Mouse (Mus musculus) urinary bladder, postnatal 14 days (tissue): ENCODE measurements around the gene Arfgef3.
"Not testable (repeated sequence)": the region's sequence is repeated elsewhere in the genome, so short reads cannot be mapped to it uniquely, and the experiment has no call there.

Experiments used
- DNase-seq: peaks from one replicate; pipeline ENCODE4 v3.0.0; 2021; ENCODE audit warnings: low spot score

The Arfgef3 gene

GRCm38 (mm10) chr10:18680661-18681384 lies 62.9 kb downstream of the Arfgef3 start:
- DNase-seq = no peak

DNA sequence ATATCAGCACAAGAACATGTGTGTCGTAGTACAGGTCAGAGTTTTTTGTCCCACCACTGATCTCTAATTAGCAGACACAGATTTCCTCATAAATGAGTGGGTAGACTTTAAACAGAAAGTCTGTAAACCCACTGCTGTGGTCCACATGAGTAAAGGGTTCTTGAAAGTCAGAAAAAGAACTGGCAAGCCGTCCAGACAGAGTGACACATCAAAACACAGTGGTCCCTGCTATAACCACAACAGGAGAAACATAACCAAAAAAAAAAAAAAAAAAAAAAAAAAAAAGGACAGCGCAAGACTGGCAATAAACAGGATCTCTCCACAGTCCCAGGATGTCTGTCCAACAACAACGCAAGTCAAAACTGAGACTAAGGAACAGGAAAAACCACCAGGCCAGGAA lies 64.9 kb downstream of the Arfgef3 start:
- DNase-seq = no peak

DNA sequence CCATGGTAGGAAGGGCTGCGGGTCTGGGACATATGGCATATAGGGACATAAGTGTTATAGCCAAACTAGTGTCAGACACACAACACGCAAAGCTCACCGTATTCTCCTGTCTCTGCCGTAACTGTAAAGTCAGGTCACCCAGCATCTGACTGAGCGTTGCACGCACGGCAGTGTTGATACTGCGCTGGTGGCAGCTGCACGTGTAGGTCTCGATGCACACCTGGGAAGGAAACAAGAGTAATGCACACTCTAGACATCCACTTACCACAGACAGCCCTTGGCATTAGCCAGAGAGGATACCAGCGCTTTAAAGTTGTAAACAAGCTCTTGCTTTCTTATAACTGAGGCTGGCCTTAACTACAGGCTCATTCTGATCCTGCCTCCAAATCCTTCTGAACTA lies 79.0 kb downstream of the Arfgef3 start:
- DNase-seq = no peak

GRCm38 (mm10) chr10:18664016-18664415 lies 79.7 kb downstream of the Arfgef3 start:
- no peak for DNase-seq

DNA sequence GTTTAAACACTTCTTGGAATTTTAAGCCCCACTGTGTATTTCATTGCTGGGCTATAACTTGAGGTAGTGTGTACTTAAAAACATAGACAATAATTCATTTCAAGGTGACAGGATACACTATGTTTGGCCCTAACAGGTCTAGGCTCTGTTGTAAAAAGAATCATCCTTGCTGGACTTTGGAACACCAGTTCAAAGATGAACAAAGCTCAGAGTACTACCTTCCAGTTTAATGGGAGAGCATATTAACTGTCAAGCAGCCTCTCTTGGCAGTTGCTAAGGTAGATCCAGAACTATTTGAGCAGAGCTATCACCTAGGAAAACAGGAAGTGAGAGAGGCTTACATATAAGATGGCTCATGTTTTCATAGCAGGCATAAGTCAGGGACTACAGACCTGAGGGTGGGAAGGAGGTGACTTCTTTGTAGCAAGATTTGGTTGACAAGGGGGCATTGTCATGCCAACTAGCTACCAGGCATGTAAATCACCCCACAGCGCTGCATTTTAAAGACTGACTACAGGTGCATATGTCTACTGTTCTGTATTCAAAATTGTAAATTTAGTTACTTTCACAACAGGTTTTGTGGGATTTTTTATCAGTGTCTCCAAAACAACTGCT lies 82.0 kb downstream of the Arfgef3 start:
- no peak for DNase-seq

GRCm38 (mm10) chr10:18660998-18661397 lies 82.8 kb downstream of the Arfgef3 start:
- DNase-seq = no peak

- DNase-seq = no peak
Observed at GRCm38 (mm10) chr10:18657588-18657987, 86.2 kb downstream of the Arfgef3 start.

- DNase-seq = no peak
Observed at GRCm38 (mm10) chr10:18647069-18647468, 96.7 kb downstream of the Arfgef3 start.

- no peak for DNase-seq
Observed at GRCm38 (mm10) chr10:18646035-18646434, 97.7 kb downstream of the Arfgef3 start.

DNA sequence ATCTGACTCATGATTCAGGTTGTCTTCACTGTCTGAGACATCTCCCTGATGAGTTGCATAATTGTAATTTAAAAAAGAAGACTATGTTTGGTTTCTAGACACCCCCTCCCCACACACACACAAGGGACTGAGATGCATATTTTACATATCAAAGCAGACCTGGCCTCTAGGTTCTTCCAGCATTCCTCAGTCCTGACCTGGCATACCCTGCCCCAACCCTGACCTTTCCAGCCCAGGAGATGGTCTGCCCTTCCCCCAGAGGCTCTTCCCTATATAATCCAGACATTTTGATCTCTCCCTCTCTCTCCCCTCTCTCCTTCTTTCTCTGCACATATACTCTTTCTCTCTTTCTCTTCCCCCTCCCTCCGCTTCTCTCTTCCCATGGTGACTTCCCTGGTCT lies 99.4 kb downstream of the Arfgef3 start:
- DNase-seq = no peak

DNA sequence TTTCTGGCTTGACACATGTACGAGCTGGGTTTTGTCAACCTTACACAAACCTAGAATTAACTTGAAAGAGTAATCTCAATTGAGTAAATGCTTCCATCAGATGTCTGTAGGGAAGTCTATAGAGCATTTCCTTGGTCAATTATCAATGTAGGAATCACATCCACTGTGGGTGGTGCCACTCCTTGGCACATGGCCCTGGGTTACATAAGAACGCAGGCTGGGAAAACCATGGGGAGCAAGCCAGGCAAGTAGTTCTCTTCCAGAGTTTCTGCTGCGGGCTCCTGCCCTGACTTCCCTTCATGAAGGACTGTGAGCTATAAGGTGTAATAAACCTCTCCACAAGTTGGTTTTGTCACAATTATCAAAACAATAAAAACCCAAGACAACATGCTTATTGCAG lies 100.2 kb downstream of the Arfgef3 start:
- DNase-seq = no peak

DNA sequence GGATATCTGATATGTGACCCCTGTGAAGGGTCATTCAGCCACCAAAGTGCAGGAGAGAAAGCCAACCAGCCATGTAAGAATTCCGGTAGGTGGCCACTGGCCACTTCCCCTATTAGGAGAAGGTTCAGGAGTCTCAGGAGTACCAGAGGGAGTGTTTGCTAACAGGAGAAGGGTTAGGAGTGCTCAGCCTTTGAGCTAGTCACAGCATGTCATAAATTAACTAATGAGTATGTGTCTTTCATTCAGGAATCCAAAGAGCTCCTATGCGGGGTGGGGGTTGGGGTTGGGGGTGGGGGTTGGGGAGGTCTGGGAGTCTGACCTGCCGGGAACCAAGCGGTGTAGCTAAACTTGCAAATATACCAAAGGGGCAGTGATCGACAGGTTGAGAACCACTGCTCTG lies 100.9 kb downstream of the Arfgef3 start:
- DNase-seq = no peak

- DNase-seq = no peak
Observed at GRCm38 (mm10) chr10:18640596-18640995, 103.2 kb downstream of the Arfgef3 start.

DNA sequence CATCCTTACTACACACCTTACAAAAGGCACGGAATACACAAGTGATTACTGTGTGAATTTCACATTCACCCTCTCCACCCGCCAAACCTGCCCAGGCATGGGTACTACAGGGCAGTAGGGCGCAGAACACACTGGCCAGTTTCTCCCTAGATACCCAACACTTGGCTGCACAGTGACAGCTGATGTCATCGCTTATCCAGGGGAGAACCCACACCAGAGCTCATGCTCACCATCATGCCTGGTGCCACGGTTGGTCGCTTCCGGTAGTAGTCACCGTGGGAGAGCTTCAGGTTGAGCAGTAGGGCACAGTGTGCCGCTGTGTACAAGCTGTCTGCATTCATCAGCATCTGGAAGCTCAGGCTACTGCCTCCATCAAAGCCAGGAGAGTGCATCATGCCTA lies 108.3 kb downstream of the Arfgef3 start:
- no peak for DNase-seq

DNA sequence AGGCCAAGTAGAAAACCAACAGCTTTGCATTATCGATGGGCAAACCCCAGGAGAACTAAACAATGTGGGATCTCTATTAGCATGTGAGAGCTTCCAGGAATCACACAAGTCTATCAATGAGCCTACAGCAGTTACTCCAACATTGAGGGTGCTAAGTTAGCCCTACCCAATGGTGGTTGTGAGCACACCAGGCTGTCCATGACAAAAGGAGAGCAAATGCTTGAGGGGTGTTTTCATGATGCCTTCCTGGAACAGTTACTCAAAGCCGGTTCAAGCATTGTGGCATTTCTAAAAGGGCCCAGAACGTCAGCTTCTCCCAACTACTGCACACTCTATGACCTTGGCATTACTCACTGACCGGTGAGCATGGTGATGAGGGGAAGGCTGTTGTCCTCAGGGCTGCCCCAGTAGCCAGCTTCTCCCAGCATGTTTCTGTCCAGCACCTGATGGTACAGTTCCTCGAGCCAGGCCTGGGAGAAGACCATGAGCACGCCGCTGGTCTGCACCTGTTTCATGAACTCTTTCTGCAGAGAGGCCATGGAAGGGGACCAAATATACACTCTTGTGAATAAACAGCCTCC lies 109.3 kb downstream of the Arfgef3 start:
- no peak for DNase-seq

DNA sequence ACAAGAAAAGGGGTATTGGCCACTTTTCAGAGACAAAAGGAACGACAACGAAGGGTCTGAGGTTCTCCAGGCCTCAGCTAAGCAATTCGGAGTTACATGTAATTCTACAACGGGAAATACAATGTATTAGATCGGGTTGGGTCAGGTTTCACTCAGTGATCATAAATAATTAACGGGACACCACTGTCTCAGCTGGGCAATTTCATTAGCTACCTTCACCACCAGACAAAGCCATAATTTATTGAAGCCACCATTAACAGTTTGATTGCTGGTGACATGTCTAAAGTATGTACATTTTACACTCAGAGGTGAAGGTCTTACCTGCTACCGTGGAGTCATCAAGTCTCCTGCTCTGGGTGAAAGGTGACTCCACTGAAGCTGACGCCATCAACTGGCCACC lies 113.3 kb downstream of the Arfgef3 start:
- DNase-seq = no peak

- no peak for DNase-seq
Observed at GRCm38 (mm10) chr10:18627530-18627929, 116.2 kb downstream of the Arfgef3 start.

- no peak for DNase-seq
Observed at GRCm38 (mm10) chr10:18612796-18613195, 131.0 kb downstream of the Arfgef3 start.

DNA sequence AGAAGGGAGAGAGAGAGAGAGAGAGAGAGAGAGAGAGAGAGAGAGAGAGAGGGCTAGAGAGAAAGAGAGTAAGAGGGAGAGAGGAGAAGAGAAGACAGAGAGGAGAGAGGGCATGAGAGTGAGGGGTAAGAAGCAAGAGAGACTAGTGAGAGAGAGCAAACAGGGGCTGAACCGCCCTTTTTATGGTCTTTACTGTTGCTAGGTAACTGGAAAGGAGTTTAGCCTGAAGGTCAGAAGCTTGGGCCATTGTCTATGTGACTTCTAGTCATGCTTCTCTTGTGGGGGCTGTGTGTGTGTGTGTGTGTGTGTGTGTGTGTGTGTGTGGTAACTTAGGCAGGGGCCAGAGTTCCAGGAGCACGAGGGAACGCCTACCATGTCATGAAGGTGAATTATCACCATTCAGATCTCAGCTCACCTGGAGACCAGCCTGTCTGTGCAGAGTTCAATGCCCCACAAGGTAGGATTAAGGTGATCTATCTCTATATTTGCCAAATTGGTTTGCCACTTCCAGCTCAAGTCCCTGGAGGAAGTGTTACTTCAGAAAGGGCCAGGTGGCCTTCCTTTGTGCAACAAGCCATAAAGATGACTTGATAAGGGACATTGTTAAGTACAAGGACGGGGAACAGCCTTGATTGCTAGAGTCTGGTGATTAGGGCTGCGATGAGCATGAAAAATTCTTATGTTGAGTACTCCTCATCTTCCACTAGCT lies 138.8 kb downstream of the Arfgef3 start:
- DNase-seq = not testable (repeated sequence)

- peak; percentile 77 for DNase-seq
Observed at GRCm38 (mm10) chr10:18602030-18602429, 141.7 kb downstream of the Arfgef3 start.

DNA sequence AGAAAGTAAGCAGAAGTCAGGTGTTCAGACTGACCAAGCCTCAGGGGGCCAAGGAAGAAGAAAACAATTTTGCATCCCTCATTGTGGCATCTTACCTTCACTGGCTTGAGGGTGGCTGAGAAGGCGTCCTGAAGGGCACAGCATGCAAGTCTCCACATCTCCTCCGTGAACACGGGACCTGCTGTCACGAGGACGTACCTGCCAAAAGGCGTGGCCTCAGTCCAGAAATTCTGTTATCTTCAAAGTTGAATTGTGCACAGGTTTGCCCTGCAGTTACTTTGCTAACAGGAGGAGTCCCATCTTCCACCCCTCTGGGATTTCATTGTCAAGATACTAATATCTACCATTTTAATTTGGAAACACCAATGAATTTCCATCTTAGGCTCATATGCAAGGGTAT lies 146.1 kb downstream of the Arfgef3 start:
- no peak for DNase-seq

DNA sequence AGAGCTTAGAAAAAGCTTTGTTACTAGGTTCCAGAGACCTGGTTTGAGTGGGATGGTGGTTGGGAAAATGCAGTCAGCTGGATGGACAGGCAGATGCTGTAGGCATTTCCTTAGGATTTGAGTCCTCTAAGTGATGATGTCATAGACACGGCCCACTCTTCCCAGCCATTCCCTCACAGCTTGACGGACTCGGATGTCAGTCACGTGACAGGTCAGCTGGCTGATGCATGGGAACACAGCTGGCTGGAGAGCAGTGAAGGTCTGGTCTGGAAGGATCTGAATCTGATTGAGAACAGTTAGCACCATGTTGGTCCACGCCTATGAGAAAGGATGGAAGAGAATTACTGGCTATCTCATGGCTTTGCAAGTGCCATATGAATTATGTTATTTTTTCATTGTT lies 154.3 kb downstream of the Arfgef3 start:
- DNase-seq = no peak

DNA sequence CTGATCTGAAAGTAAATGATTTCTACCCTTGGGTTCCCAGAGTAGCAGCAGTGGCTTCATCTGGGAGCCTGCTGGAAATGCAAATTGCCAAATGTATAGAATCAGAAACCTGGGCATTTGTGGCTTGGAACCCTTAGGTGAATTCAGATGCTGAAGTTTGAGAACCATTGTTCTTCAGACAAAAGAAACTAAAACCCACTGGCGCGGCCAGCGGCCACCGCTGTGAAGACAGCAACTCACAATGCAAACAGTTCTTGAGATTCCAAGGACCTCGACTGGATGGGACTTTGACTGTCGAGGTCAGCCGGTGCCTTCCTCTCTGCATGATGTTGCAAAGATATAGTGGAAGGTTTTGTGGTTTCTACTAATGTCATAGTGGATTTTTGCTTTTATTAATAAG lies 159.6 kb downstream of the Arfgef3 start:
- DNase-seq = no peak
